Mouse (Mus musculus) midbrain, postnatal 0 days (tissue): ENCODE data around the gene Dennd4c. TPM values are rescaled to one million over a fixed set of nuclear protein-coding genes. Genes with fewer than 3 reads are reported as not detected.

Source experiments
- ATAC-seq: fragments of 200-750 bp; cut with Nextera tagmentation; 2 replicates; pipeline ENCODE4 v1.8.0; 2017; ENCODE audit warnings: moderate number of reproducible peaks, mild to moderate bottlenecking, moderate TSS enrichment, moderate library complexity; ENCODE audit not compliant: low FRiP score
- DNase-seq: peaks from one replicate; pipeline ENCODE4 v3.0.0-alpha.2; 2015; ENCODE audit warnings: low spot score
- H3K27ac ChIP-seq: fragments of 300-500 bp; sonication (generic); 2 replicates; pipeline ENCODE4 v1.5.1; 2014; ENCODE audit warnings: low read depth, mild to moderate bottlenecking, low read length, mixed read lengths
- H3K27me3 ChIP-seq: fragments of 300-500 bp; sonication (generic); 2 replicates; pipeline ENCODE4 v1.6.1; 2014; ENCODE audit warnings: low read length, control low read depth, mixed read lengths; ENCODE audit not compliant: insufficient read depth
- H3K36me3 ChIP-seq: fragments of 300-500 bp; sonication (generic); 2 replicates; pipeline ENCODE4 v1.6.1; 2014; ENCODE audit warnings: low read length, control low read depth, mixed read lengths; ENCODE audit not compliant: insufficient read depth
- H3K4me1 ChIP-seq: fragments of 300-500 bp; sonication (generic); 2 replicates; pipeline ENCODE4 v1.6.1; 2014; ENCODE audit warnings: mild to moderate bottlenecking, control low read depth, antibody characterized with exemption, low read length, mixed read lengths; ENCODE audit not compliant: insufficient read depth
- H3K4me2 ChIP-seq: fragments of 300-500 bp; sonication (generic); 2 replicates; pipeline ENCODE4 v1.6.1; 2014; ENCODE audit warnings: low read depth, mild to moderate bottlenecking, low read length, mixed read lengths; ENCODE audit not compliant: poor library complexity, severe bottlenecking
- H3K4me3 ChIP-seq: fragments of 300-500 bp; sonication (generic); 2 replicates; pipeline ENCODE4 v1.5.1; 2014; ENCODE audit warnings: low read depth, mild to moderate bottlenecking, low read length, moderate library complexity
- H3K9ac ChIP-seq: fragments of 300-500 bp; sonication (generic); replicated peaks from 2 replicates; pipeline ENCODE4 v1.6.1; 2014; ENCODE audit warnings: mild to moderate bottlenecking, low read length, moderate library complexity, mixed read lengths; ENCODE audit not compliant: poor library complexity, severe bottlenecking
- H3K9me3 ChIP-seq: fragments of 300-500 bp; sonication (generic); 2 replicates; pipeline ENCODE4 v1.6.1; 2016; ENCODE audit warnings: low read length, control low read depth
- CTCF ChIP-seq: IDR thresholded peaks from 2 replicates; pipeline ENCODE4 v1.5.1; 2016; ENCODE audit warnings: antibody characterized with exemption, mild to moderate bottlenecking
- WGBS: fragments of 180-500 bp; shearing (Covaris S2); extraction: QIAGEN DNeasy Blood & Tissue Kit; methylation state at CpG from one replicate; pipeline ENCODE4 v1.1.7; 2014; 5-methylcytosine and 5-hydroxymethylcytosine counted together
- polyA plus RNA-seq: library from polyadenylated mRNA; unstranded; fragments of >200 nt; fragmentation: Nextera tagmentation; extraction: Ambion mirVana; gene quantifications from 2 replicates; pipeline ENCODE4 v1.2.1, GENCODE M21; 2015
- total RNA-seq: library from RNA; depleted of rRNA; stranded (reverse); fragments of >200 nt; gene quantifications from 2 replicates; pipeline ENCODE4 v1.2.3, GENCODE M21; 2014

The Dennd4c gene
- total and polyA plus RNA-seq, 2 experiments from 2014 or later: 2.6 to 22.6 TPM

DNA sequence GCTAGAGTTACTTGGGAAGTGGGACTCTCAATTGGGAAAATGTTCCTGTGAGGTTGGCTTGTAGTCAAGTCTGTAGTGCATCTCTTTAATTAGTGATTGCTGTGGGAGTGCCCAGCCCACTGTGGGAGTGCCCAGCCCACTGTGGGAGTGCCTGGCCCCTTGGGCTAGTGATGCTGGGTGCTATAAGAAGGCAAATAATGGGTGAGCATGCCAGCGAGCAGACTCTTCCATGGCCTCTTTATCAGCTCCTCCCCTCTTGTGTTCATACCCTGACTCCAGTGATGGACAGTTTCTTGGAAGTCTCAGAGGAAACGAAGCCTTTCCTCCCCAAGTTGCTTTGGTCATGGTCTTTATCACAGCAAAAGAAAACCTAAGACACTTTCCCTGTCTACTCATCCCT, 134.1 kb downstream of the Dennd4c start:
- no peak for TF ChIP-seq CTCF
- no peak overlapping the region for H3K4me3 ChIP-seq
- H3K36me3 ChIP-seq: no peaks in the 10 kb centered on the region
- DNase-seq (no peak), ATAC-seq (no peak)
- no peaks in the 10 kb centered on the region for H3K27me3 ChIP-seq
- H3K4me1 ChIP-seq: no peaks in the 10 kb centered on the region
- H3K4me2 ChIP-seq: no peak overlapping the region
- no peak overlapping the region for H3K9ac ChIP-seq
- 44% methylated on average over 2 of the region's 2 CpGs for WGBS
- no peaks in the 10 kb centered on the region for H3K9me3 ChIP-seq
- no peak overlapping the region for H3K27ac ChIP-seq

DNA sequence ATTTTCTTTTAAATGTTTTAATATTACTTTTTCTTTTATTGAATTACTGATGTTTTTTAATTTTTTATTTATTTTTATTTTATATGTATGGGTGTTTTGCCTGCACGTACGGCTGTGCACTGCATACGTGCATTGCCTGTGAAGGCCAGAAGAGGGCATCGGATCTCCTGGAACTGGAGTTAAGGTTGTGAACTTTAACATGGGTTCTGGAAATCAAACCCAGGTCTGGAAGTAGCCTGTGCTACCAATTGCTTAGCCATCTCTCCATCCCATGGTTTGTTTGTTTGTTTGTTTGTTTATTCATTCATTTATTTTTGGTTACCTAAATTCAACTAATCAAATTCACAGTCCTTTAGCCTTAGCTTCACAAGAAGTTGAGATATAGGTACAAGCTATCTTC, 136.6 kb downstream of the Dennd4c start:
- Histone ChIP-seq H3K4me3 (no peak overlapping the region), H3K27ac (no peak overlapping the region), H3K4me2 (no peak overlapping the region), H3K36me3 (no peaks in the 10 kb centered on the region), H3K4me1 (no peaks in the 10 kb centered on the region), H3K27me3 (no peaks in the 10 kb centered on the region), H3K9ac (no peak overlapping the region), H3K9me3 (no peaks in the 10 kb centered on the region)
- 44% methylated on average over 4 of the region's 4 CpGs for WGBS
- TF ChIP-seq CTCF: peak; percentile 56
- ATAC-seq (no peak), DNase-seq (no peak)

DNA sequence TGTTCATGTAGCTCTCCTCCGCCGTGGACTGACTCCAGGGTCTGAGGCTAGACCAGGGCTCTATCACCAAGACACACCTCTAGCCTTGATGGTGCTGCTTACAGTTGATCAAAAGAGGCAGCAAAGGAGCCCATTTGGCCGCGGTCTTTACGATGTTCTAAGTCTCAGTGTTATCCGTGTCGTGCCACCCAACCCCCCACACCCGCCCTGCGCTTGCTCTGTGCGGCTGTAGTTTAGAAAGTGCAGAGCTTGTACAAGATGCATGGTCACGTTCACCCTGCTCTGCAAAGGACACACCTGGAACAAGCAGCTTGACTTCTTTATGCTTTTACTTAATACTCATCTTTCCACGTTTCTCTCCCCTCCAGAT, 137.4 kb downstream of the Dennd4c start:
- Histone ChIP-seq H3K9ac (no peak overlapping the region; the same call in 1 of the 2 replicates), H3K4me2 (peak overlapping the region; percentile 33), H3K36me3 (no peaks in the 10 kb centered on the region), H3K4me3 (peak overlapping the region; percentile 3; the same call in 1 of the 2 replicates), H3K27ac (no peak overlapping the region), H3K4me1 (no peaks in the 10 kb centered on the region), H3K27me3 (no peaks in the 10 kb centered on the region), H3K9me3 (no peaks in the 10 kb centered on the region)
- no peak for TF ChIP-seq CTCF
- no peak for DNase-seq
- no peak for ATAC-seq
- WGBS: 69% methylated on average over 12 of the region's 12 CpGs

DNA sequence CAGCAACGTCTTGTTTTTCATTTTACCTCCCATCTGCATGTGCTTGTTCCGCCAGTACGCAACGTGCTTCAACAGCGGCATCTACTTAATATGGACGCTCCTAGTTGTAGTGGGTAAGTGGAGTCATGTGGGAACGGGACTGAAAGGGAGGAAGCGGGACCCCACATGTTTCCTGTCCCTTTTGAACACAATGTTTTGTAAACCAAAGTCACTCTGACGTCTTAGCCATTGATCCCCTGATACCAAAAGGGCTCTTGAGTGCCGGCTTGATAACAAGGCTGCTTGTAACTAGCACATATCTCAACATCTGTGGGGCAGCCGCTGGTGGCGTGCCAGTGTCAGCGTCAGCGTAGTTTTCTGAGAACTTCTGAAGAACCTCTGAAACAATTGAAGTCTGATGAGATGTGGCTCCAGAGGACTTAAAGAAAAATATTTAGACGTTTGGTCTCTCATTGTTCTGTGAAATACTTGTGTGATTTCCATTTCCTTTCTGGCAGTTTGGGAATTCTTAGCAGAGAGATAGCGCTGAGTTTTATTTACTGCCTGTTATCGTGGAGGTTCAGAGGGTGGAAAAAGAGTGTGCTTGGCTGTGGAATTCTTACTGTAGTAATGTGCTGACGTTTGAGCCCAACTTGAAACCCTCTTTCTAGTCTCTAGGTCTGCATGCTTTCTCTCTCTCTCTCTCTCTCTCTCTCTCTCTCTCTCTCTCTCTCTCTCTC, 138.0 kb downstream of the Dennd4c start:
- Histone ChIP-seq H3K9ac (no peak overlapping the region; the same call in 1 of the 2 replicates), H3K4me1 (no peaks in the 10 kb centered on the region), H3K27me3 (no peaks in the 10 kb centered on the region), H3K27ac (no peak overlapping the region), H3K36me3 (no peaks in the 10 kb centered on the region), H3K4me3 (peak overlapping the region; percentile 3; the same call in 1 of the 2 replicates), H3K4me2 (peak overlapping the region; percentile 33), H3K9me3 (no peaks in the 10 kb centered on the region)
- ATAC-seq (no peak), DNase-seq (peak; percentile 9)
- WGBS: 47% methylated on average over 18 of the region's 18 CpGs
- no peak for TF ChIP-seq CTCF

DNA sequence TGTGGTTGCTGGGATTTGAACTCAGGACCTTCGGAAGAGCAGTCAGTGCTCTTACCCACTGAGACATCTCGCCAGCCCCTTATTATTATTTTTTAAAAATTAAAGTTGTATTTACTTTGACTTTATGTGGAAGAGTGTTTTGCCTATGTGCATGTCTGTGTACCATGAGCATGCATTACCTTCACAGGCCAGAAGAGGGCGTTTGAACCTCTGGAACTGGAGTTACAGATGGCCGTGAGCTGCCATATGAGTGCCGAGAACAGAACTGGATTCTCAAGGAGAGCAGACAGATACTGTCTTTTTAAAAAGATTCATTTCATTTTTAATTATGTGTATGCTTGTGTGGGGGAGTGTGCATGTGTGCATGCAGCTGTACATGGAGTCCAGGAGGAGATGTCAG, 139.5 kb downstream of the Dennd4c start:
- H3K4me3 ChIP-seq: no peak overlapping the region
- H3K9ac ChIP-seq: no peak overlapping the region
- no peaks in the 10 kb centered on the region for H3K9me3 ChIP-seq
- H3K36me3 ChIP-seq: no peaks in the 10 kb centered on the region
- H3K27ac ChIP-seq: no peak overlapping the region
- no peaks in the 10 kb centered on the region for H3K4me1 ChIP-seq
- DNase-seq (no peak), ATAC-seq (no peak)
- TF ChIP-seq CTCF: peak; percentile 39
- no peaks in the 10 kb centered on the region for H3K27me3 ChIP-seq
- no peak overlapping the region for H3K4me2 ChIP-seq
- 71% methylated on average over 5 of the region's 5 CpGs for WGBS

DNA sequence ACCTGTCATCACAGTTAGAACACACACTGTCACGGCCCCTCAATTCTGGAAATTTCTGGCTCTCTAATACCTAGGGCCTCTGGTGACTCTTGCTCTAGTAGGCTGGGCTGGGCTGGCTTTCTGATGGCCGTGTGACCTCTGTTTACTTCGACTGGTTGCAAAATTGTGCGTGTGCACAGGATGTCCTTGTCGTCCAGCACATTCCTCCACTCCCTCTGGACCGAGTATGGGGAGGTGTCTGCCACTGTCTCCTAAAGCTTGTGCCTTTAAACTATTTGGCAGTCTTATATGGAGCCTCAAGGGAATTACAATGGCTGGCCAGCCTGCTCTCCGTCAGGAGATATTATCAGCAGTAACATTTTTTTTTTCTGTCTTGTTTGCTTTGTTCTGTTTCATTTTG, 149.1 kb downstream of the Dennd4c start:
- H3K4me2 ChIP-seq: no peak overlapping the region
- ATAC-seq (no peak), DNase-seq (no peak)
- no peaks in the 10 kb centered on the region for H3K36me3 ChIP-seq
- H3K27me3 ChIP-seq: no peaks in the 10 kb centered on the region
- H3K27ac ChIP-seq: no peak overlapping the region
- H3K4me3 ChIP-seq: no peak overlapping the region
- no peak for TF ChIP-seq CTCF
- 73% methylated on average over 7 of the region's 7 CpGs for WGBS
- no peaks in the 10 kb centered on the region for H3K4me1 ChIP-seq
- H3K9ac ChIP-seq: no peak overlapping the region
- no peaks in the 10 kb centered on the region for H3K9me3 ChIP-seq
